Mouse (Mus musculus) embryonic facial prominence, embryonic 11.5 days (tissue): ENCODE measurements at regions not wholly inside any gene's neighbourhood (a gene's known extent, or its start where the extent isn't known, plus 50 kb on each side); places are given as distances from the start of the nearest gene placed in this dataset.

Experiments
- ATAC-seq: fragments of 200-750 bp; cut with Nextera tagmentation; replicated peaks from 2 replicates; pipeline ENCODE4 v1.8.0; 2017; ENCODE audit warnings: low read depth; ENCODE audit not compliant: insufficient number of reproducible peaks, low FRiP score, low TSS enrichment
- DNase-seq: peaks from one replicate; pipeline ENCODE4 v3.0.0-alpha.2; 2015; ENCODE audit warnings: low spot score
- H3K27ac ChIP-seq: fragments of 300-500 bp; sonication (generic); replicated peaks from 2 replicates; pipeline ENCODE4 v1.5.1; 2014; ENCODE audit warnings: mild to moderate bottlenecking, low read depth, low read length, control low read depth
- H3K27me3 ChIP-seq: fragments of 300-500 bp; sonication (generic); 2 replicates; pipeline ENCODE4 v1.6.1; 2014; ENCODE audit warnings: mild to moderate bottlenecking, low read length, moderate library complexity, mixed read lengths; ENCODE audit not compliant: control insufficient read depth, insufficient read depth
- H3K36me3 ChIP-seq: fragments of 300-500 bp; sonication (generic); replicated peaks from 2 replicates; pipeline ENCODE4 v1.6.1; 2014; ENCODE audit warnings: low read depth, mild to moderate bottlenecking, low read length, moderate library complexity, mixed read lengths; ENCODE audit not compliant: control insufficient read depth, insufficient read depth
- H3K4me1 ChIP-seq: fragments of 300-500 bp; sonication (generic); 2 replicates; pipeline ENCODE4 v1.6.1; 2014; ENCODE audit warnings: low read length, mixed read lengths; ENCODE audit not compliant: control insufficient read depth, insufficient read depth
- H3K4me2 ChIP-seq: fragments of 300-500 bp; sonication (generic); 2 replicates; pipeline ENCODE4 v1.6.1; 2014; ENCODE audit warnings: low read depth, mild to moderate bottlenecking, control low read depth, low read length, moderate library complexity
- H3K4me3 ChIP-seq: fragments of 300-500 bp; sonication (generic); 2 replicates; pipeline ENCODE4 v1.5.1; 2014; ENCODE audit warnings: low read depth, low read length, control low read depth
- H3K9ac ChIP-seq: fragments of 300-500 bp; sonication (generic); replicated peaks from 2 replicates; pipeline ENCODE4 v1.6.1; 2014; ENCODE audit warnings: mild to moderate bottlenecking, control low read depth, low read length
- H3K9me3 ChIP-seq: fragments of 300-500 bp; sonication (generic); replicated peaks from 2 replicates; pipeline ENCODE4 v1.6.1; 2016; ENCODE audit warnings: mild to moderate bottlenecking, low read length, inconsistent platforms, mixed read lengths; ENCODE audit not compliant: control insufficient read depth
- WGBS: fragments of 180-500 bp; shearing (Covaris S2); extraction: QIAGEN DNeasy Blood & Tissue Kit; methylation state at CpG from one replicate; pipeline ENCODE4 v1.1.7; 2014; 5-methylcytosine and 5-hydroxymethylcytosine counted together

DNA sequence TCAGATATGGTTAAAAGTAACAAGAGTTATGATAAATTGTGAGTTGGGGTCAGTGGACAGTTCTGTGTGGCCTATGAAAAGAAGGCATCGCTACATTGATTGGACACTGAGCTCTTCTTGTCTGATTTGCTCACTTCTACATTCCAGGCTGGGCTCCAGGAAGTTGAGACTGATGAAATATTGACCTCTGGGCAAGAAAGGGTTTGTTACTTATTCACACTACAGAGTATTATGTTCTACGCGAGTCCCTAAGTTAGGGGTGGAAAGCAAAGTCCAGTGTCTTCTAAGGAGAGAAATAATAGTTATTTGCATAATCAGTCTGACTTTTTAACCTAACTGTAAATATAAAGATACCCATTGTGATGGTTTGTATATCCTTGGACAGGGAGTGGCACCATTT, 397.0 kb upstream of the Ubash3b start:
- Histone ChIP-seq H3K36me3 (no peaks in the 10 kb centered on the region), H3K4me1 (no peaks in the 10 kb centered on the region), H3K27me3 (no peaks in the 10 kb centered on the region), H3K4me3 (no peak overlapping the region), H3K4me2 (no peak overlapping the region), H3K9ac (no peak overlapping the region), H3K9me3 (no peaks in the 10 kb centered on the region), H3K27ac (no peak overlapping the region)
- DNase-seq, result no peak
- 96% methylated on average over 3 of the region's 3 CpGs for WGBS
- no peak for ATAC-seq

DNA sequence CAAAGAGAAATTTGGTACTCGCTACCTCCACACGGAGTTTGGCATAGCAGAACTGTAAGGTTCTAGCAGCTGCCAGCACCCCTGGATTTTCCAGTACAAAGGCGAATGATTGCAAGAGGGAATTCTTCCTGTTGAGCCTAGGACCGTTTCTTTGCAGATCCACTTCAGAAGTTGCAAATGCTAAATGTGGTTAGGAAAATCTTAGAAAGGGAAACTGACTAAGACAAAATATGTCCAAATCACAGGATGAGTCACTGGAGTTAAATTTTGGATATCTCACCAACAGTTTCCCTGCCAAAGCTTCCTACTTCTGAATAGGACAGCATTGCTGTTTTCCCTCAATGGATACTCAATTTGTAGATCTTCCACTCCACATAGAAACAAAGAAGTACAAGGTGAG, 395.4 kb upstream of the Ubash3b start:
- no peak overlapping the region for H3K9ac ChIP-seq
- H3K4me3 ChIP-seq, result no peak overlapping the region
- WGBS, result 94% methylated on average over 4 of the region's 4 CpGs
- H3K9me3 ChIP-seq, result no peaks in the 10 kb centered on the region
- H3K4me2 ChIP-seq, result no peak overlapping the region
- H3K4me1 ChIP-seq, result no peaks in the 10 kb centered on the region
- no peaks in the 10 kb centered on the region for H3K27me3 ChIP-seq
- H3K27ac ChIP-seq, result no peak overlapping the region
- ATAC-seq, result no peak
- no peak for DNase-seq
- no peaks in the 10 kb centered on the region for H3K36me3 ChIP-seq

DNA sequence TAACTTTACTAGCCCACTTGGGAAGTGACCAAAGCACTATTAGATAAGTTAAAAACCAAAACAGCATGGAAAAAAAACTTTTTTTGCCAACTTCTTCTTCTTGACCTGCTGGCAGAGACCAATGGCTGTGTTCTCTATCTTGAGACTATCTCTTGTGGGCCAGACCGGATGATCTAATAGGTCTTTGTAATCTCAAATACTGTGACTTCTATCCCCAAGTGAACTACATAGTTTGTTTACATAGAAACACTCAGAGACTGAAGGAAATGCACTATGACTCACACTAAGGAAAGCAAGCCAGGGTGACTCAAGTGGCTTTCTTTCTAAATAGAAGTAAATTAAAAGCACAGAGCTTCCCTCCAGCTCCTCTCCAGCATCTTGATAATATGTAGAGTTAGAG, 384.3 kb upstream of the Ubash3b start:
- no peaks in the 10 kb centered on the region for H3K36me3 ChIP-seq
- H3K9ac ChIP-seq, result no peak overlapping the region
- H3K27me3 ChIP-seq, result no peaks in the 10 kb centered on the region
- no peak overlapping the region for H3K4me2 ChIP-seq
- WGBS, result 78% methylated on average over 1 of the region's 1 CpGs
- H3K4me3 ChIP-seq, result no peak overlapping the region
- H3K9me3 ChIP-seq, result no peaks in the 10 kb centered on the region
- H3K27ac ChIP-seq, result no peak overlapping the region
- DNase-seq (no peak), ATAC-seq (no peak)
- no peaks in the 10 kb centered on the region for H3K4me1 ChIP-seq

DNA sequence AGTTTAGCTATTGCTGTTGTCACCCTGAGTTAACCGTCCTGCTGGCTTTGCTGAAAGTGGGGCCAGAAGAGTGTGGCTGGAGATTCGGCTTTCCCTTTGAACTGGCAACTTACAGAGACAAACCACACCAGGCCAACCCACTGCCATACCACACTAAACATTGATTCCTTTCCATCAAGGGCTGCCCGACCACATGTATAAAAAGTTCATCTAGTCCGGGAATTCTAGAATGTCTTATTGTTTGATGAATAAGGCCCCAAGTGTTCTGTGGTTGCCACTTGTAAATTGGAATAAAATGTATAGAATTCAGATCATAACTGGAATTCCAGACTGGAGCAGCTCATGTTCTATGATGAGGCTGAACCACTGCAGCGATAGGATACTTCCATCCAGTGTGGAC, 381.0 kb upstream of the Ubash3b start:
- Histone ChIP-seq H3K4me2 (no peak overlapping the region), H3K9ac (no peak overlapping the region), H3K36me3 (no peaks in the 10 kb centered on the region), H3K4me1 (no peaks in the 10 kb centered on the region), H3K4me3 (no peak overlapping the region), H3K27ac (no peak overlapping the region), H3K9me3 (no peaks in the 10 kb centered on the region), H3K27me3 (no peaks in the 10 kb centered on the region)
- WGBS, result 81% methylated on average over 5 of the region's 5 CpGs
- no peak for ATAC-seq
- DNase-seq, result no peak

DNA sequence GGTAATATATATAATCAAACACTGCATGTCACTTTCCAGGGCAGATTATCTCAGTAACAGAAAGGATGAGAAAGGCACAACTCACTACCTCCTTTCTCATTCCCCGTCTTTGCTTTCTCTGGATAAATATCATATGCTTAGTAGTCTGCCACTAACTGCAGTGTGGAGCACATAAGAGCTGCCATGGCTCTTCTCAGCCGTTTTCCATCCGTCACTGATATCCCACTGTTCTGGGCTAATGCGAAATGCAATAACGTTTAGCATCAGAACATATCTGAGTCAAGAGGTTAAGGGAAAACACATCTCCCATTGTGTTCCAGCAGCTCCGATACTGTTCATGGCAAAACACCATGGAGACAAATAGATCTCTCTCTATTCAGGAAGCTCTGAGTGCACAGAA, 379.8 kb upstream of the Ubash3b start:
- H3K27me3 ChIP-seq, result no peaks in the 10 kb centered on the region
- WGBS, result 68% methylated on average over 6 of the region's 6 CpGs
- ATAC-seq (no peak), DNase-seq (no peak)
- H3K4me2 ChIP-seq, result no peak overlapping the region
- no peaks in the 10 kb centered on the region for H3K36me3 ChIP-seq
- H3K9me3 ChIP-seq, result no peaks in the 10 kb centered on the region
- H3K9ac ChIP-seq, result no peak overlapping the region
- no peak overlapping the region for H3K27ac ChIP-seq
- H3K4me1 ChIP-seq, result no peaks in the 10 kb centered on the region
- no peak overlapping the region for H3K4me3 ChIP-seq

DNA sequence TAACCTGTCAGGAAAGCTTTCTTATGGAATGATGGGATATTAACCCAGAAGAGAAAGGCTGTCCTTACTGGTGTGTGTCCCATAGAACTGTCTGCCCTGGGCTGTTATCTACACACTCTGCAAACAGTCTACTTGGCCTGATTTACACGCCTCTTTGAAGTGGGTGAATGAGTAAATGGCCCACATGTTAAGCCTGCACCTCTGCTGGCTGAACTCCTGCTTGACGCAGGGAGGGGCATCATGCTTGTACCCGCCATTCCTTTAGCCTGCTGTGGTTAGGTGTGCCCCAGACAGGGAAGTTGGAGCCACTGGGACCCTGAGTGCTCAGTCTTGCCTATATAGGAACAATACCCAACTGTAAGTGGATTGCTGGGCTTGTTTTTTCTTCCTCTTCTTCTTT, 371.3 kb upstream of the Ubash3b start:
- Histone ChIP-seq H3K9me3 (no peaks in the 10 kb centered on the region), H3K27me3 (no peaks in the 10 kb centered on the region), H3K4me3 (no peak overlapping the region), H3K9ac (no peak overlapping the region), H3K27ac (no peak overlapping the region), H3K36me3 (no peaks in the 10 kb centered on the region), H3K4me2 (no peak overlapping the region), H3K4me1 (no peaks in the 10 kb centered on the region)
- WGBS, result 77% methylated on average over 3 of the region's 3 CpGs
- DNase-seq (no peak), ATAC-seq (no peak)

DNA sequence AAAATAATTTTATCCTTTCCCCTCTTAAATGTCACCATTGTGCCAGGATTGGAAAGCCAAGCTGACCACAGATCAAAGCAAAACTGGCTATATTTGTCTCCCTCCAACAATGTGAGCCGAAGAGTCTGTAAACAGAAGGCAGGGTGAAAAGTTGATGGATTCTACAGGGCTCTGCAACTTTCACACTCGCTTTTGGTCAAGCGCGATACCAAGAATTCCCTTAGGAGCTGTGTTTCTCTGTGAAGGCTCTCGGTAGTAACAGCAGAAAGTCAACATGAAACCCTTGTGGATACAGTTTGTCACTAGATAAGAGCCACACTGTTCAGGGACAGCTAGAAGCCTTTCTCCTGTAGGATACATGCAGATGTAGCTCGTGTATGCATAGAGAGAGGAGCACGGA, 370.8 kb upstream of the Ubash3b start:
- no peaks in the 10 kb centered on the region for H3K36me3 ChIP-seq

DNA sequence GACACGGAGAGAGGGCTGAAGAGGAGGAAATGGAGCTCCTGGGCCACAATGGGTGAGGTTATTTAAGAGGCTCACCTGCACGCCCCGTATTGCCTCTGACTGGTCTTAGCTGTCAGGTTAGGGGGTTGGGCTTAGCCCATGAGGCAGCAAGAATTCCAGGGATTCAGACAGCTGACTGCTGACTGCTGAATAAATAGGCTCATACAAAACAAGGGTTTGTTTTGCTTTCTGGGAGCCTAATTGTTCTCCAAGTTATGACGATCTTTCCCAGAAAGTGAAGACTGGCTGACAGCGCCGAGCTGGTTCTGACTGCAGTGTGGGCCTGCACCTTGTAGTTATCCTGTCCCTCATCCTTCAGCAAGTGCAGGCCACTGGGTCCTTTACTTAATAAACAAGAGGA, 370.1 kb upstream of the Ubash3b start:
- no peak overlapping the region for H3K4me2 ChIP-seq
- no peaks in the 10 kb centered on the region for H3K27me3 ChIP-seq
- no peaks in the 10 kb centered on the region for H3K36me3 ChIP-seq
- no peak overlapping the region for H3K9ac ChIP-seq
- H3K27ac ChIP-seq, result no peak overlapping the region
- DNase-seq (no peak), ATAC-seq (no peak)
- H3K4me1 ChIP-seq, result no peaks in the 10 kb centered on the region
- 71% methylated on average over 6 of the region's 6 CpGs for WGBS
- H3K9me3 ChIP-seq, result no peaks in the 10 kb centered on the region
- no peak overlapping the region for H3K4me3 ChIP-seq

More for the DNA sequence above, 370.8 kb upstream of the Ubash3b start:
- Histone ChIP-seq H3K9me3 (no peaks in the 10 kb centered on the region), H3K27ac (no peak overlapping the region), H3K4me2 (no peak overlapping the region), H3K9ac (no peak overlapping the region), H3K27me3 (no peaks in the 10 kb centered on the region), H3K4me1 (no peaks in the 10 kb centered on the region), H3K4me3 (no peak overlapping the region)
- DNase-seq (no peak), ATAC-seq (no peak)
- WGBS, result 75% methylated on average over 7 of the region's 7 CpGs

DNA sequence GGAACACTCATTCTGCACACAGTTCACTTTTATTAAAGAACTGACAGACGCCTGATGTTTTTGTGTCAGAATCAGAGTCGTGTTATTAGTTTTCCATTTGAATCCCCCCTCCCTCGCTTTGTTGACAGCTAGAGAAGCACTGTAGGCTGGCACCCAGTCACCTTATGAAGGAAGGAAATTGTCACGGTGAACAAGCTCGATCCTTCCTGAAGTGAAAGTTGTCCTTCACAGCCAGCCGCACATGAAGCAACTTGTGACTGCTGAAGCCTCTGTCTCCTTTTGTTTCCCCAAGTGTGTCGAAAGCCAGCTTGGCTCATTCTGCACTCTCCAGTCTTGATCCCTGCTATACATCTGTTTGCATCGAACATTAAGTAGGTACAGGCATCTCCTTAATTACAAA, 364.6 kb upstream of the Ubash3b start:
- no peak overlapping the region for H3K4me3 ChIP-seq
- H3K9ac ChIP-seq, result no peak overlapping the region
- no peaks in the 10 kb centered on the region for H3K36me3 ChIP-seq
- 0 out of 2 replicates have a peak, but pooled peaks cover 2% of the 10 kb centered on the region for H3K4me1 ChIP-seq
- H3K4me2 ChIP-seq, result no peak overlapping the region
- WGBS, result 75% methylated on average over 8 of the region's 8 CpGs
- DNase-seq, result no peak
- no peaks in the 10 kb centered on the region for H3K9me3 ChIP-seq
- H3K27ac ChIP-seq, result no peak overlapping the region
- no peak for ATAC-seq
- H3K27me3 ChIP-seq, result no peaks in the 10 kb centered on the region
